In the genomic region with DNA sequence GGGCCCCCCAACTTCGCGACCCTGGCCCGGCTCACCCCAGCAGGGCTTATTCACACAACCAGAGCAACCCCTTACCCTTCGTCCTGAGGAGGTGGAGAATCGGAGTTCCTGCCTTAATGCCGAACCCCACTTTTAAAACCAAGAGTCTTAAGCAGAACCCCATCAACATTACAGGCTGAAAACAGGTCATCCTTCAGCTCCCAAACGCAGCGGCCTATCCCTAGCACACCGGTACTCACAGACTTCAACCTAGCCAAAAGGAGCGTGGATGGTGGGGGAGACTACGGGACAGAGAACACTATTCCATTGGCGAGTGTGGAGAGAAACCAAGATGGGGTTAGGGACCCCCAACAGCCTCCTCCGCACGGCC, we compare ENCODE assay signal across 8 mouse cellular contexts. TPM values are rescaled to one million over a fixed set of nuclear protein-coding genes. Genes with fewer than 3 reads are reported as not detected.
DNase-seq lines count a peak whose midpoint lies in the region; ATAC-seq and TF ChIP-seq lines count a peak whose summit lies in the region.

No protein-coding gene starts in this region.

- H3K9ac ChIP-seq in embryonic facial prominence, embryonic 12.5 days = peak overlapping the region; percentile 71
- H3K9ac ChIP-seq in intestine, embryonic 15.5 days = peak overlapping the region; percentile 57
- peak overlapping the region; percentile 96 for H3K9ac ChIP-seq in neural tube, embryonic 13.5 days

- DNase-seq in layer of hippocampus, adult 2 months (ENCODE audit: low spot score in 2 of 2) = no peak
- no peak for DNase-seq in layer of hippocampus, postnatal 14 days (ENCODE audit: low spot score in 2 of 2)
- DNase-seq in right cerebral cortex, postnatal 25 days = no peak
- DNase-seq in right cerebral cortex, postnatal 14 days = no peak
- DNase-seq in adrenal gland, postnatal 25 days = no peak

- peaks cover 43% of the 10 kb centered on the region for H3K4me1 ChIP-seq in embryonic facial prominence, embryonic 12.5 days
- H3K4me1 ChIP-seq in intestine, embryonic 15.5 days (replicated peaks) = peaks cover 39% of the 10 kb centered on the region
- peaks cover 61% of the 10 kb centered on the region for H3K4me1 ChIP-seq in neural tube, embryonic 13.5 days (replicated peaks)

- H3K4me2 ChIP-seq in embryonic facial prominence, embryonic 12.5 days (replicated peaks) = peak overlapping the region; percentile 96
- peak overlapping the region; percentile 98 for H3K4me2 ChIP-seq in intestine, embryonic 15.5 days (replicated peaks)
- peak overlapping the region; percentile 83 for H3K4me2 ChIP-seq in neural tube, embryonic 13.5 days

- peak overlapping the region; percentile 93 for H3K27ac ChIP-seq in layer of hippocampus, adult 2 months
- no peak overlapping the region for H3K27ac ChIP-seq in embryonic facial prominence, embryonic 12.5 days
- H3K27ac ChIP-seq in intestine, embryonic 15.5 days = peak overlapping the region; percentile 40; the same call in 1 of the 2 replicates
- H3K27ac ChIP-seq in neural tube, embryonic 13.5 days (replicated peaks) = peak overlapping the region; percentile 97

- H3K36me3 ChIP-seq in embryonic facial prominence, embryonic 12.5 days = no peaks in the 10 kb centered on the region
- H3K36me3 ChIP-seq in intestine, embryonic 15.5 days = no peaks in the 10 kb centered on the region
- no peaks in the 10 kb centered on the region for H3K36me3 ChIP-seq in neural tube, embryonic 13.5 days

- no peak for TF ChIP-seq CTCF in layer of hippocampus, adult 2 months (conservative IDR thresholded peaks at IDR 0.05)

- no peak for ATAC-seq in embryonic facial prominence, embryonic 12.5 days (ENCODE audit: insufficient number of reproducible peaks, insufficient read depth, low FRiP score, low TSS enrichment)
- 0 out of 2 replicates have a peak, but pooled peaks have one; percentile 0 for ATAC-seq in intestine, embryonic 15.5 days
- ATAC-seq in neural tube, embryonic 13.5 days (ENCODE audit: low read depth) = peak; percentile 4; the same call in 1 of the 2 replicates

- peak overlapping the region; percentile 83 for H3K4me3 ChIP-seq in layer of hippocampus, adult 2 months
- H3K4me3 ChIP-seq in embryonic facial prominence, embryonic 12.5 days = peak overlapping the region; percentile 68
- peak overlapping the region; percentile 61 for H3K4me3 ChIP-seq in intestine, embryonic 15.5 days (replicated peaks)
- peak overlapping the region; percentile 76 for H3K4me3 ChIP-seq in neural tube, embryonic 13.5 days

- H3K27me3 ChIP-seq in embryonic facial prominence, embryonic 12.5 days = peaks cover 50% of the 10 kb centered on the region
- peaks cover 43% of the 10 kb centered on the region for H3K27me3 ChIP-seq in intestine, embryonic 15.5 days (replicated peaks)
- H3K27me3 ChIP-seq in neural tube, embryonic 13.5 days = peaks cover 14% of the 10 kb centered on the region

- under 1% methylated on average over 14 of the region's 14 CpGs for WGBS in embryonic facial prominence, embryonic 12.5 days
- 0% methylated on average over 14 of the region's 14 CpGs for WGBS in intestine, embryonic 15.5 days
- WGBS in neural tube, embryonic 13.5 days = 0% methylated on average over 14 of the region's 14 CpGs

- no peaks in the 10 kb centered on the region for H3K9me3 ChIP-seq in embryonic facial prominence, embryonic 12.5 days
- H3K9me3 ChIP-seq in intestine, embryonic 15.5 days = no peaks in the 10 kb centered on the region
- H3K9me3 ChIP-seq in neural tube, embryonic 13.5 days = no peaks in the 10 kb centered on the region

RNA-seq across cellular contexts. Expression of gene Efna3, which starts 0.6 kb away (rescaled TPM):
- total RNA-seq in layer of hippocampus, adult 2 months (2021) = 10 to 100 TPM; 65.5 to 76.3 TPM
- total RNA-seq in layer of hippocampus, postnatal 14 days (2021) = 10 to 100 TPM; 57.8 to 62.7 TPM
- 12.8 and 15.8 TPM in 2 replicates for polyA plus RNA-seq in embryonic facial prominence, embryonic 12.5 days (2016; fragmentation: Nextera tagmentation; extraction: Ambion mirVana)
- 9.0 and 9.2 TPM in 2 replicates for polyA plus RNA-seq in intestine, embryonic 15.5 days (2015; fragmentation: Nextera tagmentation; extraction: Ambion mirVana)
- polyA plus RNA-seq in neural tube, embryonic 13.5 days (2015; fragmentation: Nextera tagmentation; extraction: Ambion mirVana) = 87.4 and 90.1 TPM in 2 replicates
- 0.27 TPM in 1 of 2 replicates, not detected in the other for total RNA-seq in adrenal gland, postnatal 25 days (2021)

RNA-seq across cellular contexts. Expression of gene Efna4, which starts 15.7 kb away (rescaled TPM):
- total RNA-seq in layer of hippocampus, adult 2 months (2021) = under 1 TPM; 0.61 to 0.96 TPM
- total RNA-seq in layer of hippocampus, postnatal 14 days (2021) = 1 to 10 TPM; 1.0 to 1.8 TPM
- 47.1 and 48.8 TPM in 2 replicates for polyA plus RNA-seq in embryonic facial prominence, embryonic 12.5 days (2016; fragmentation: Nextera tagmentation; extraction: Ambion mirVana)
- 16.9 and 18.1 TPM in 2 replicates for polyA plus RNA-seq in intestine, embryonic 15.5 days (2015; fragmentation: Nextera tagmentation; extraction: Ambion mirVana)
- 8.5 and 10.7 TPM in 2 replicates for polyA plus RNA-seq in neural tube, embryonic 13.5 days (2015; fragmentation: Nextera tagmentation; extraction: Ambion mirVana)
- 1.7 TPM in 1 of 2 replicates, not detected in the other for total RNA-seq in adrenal gland, postnatal 25 days (2021)

RNA-seq across cellular contexts. Expression of gene Adam15, which starts 27.7 kb away (rescaled TPM):
- total RNA-seq in layer of hippocampus, adult 2 months (2021) = 100 to 1,000 TPM; 122 to 127 TPM
- total RNA-seq in layer of hippocampus, postnatal 14 days (2021) = 100 to 1,000 TPM; 114 to 115 TPM
- polyA plus RNA-seq in embryonic facial prominence, embryonic 12.5 days (2016; fragmentation: Nextera tagmentation; extraction: Ambion mirVana) = 42.7 and 45.5 TPM in 2 replicates
- 45.5 and 49.5 TPM in 2 replicates for polyA plus RNA-seq in intestine, embryonic 15.5 days (2015; fragmentation: Nextera tagmentation; extraction: Ambion mirVana)
- polyA plus RNA-seq in neural tube, embryonic 13.5 days (2015; fragmentation: Nextera tagmentation; extraction: Ambion mirVana) = 48.8 and 54.0 TPM in 2 replicates
- 50.4 and 65.1 TPM in 2 replicates for total RNA-seq in adrenal gland, postnatal 25 days (2021)

RNA-seq across cellular contexts. Expression of gene Dcst2, which starts 39.7 kb away (rescaled TPM):
- under 1 TPM; 0.29 to 0.77 TPM for total RNA-seq in layer of hippocampus, adult 2 months (2021)
- under 1 TPM; 0.41 to 0.76 TPM for total RNA-seq in layer of hippocampus, postnatal 14 days (2021)
- 0.13 and 0.38 TPM in 2 replicates for polyA plus RNA-seq in embryonic facial prominence, embryonic 12.5 days (2016; fragmentation: Nextera tagmentation; extraction: Ambion mirVana)
- 1.4 and 1.5 TPM in 2 replicates for polyA plus RNA-seq in intestine, embryonic 15.5 days (2015; fragmentation: Nextera tagmentation; extraction: Ambion mirVana)
- 0.17 TPM in 1 of 2 replicates, not detected in the other for polyA plus RNA-seq in neural tube, embryonic 13.5 days (2015; fragmentation: Nextera tagmentation; extraction: Ambion mirVana)
- total RNA-seq in adrenal gland, postnatal 25 days (2021) = 0.38 and 0.76 TPM in 2 replicates

RNA-seq across cellular contexts. Expression of gene Efna1, which starts 41.2 kb away (rescaled TPM):
- total RNA-seq in layer of hippocampus, adult 2 months (2021) = 1 to 10 TPM; 7.6 to 7.9 TPM
- total RNA-seq in layer of hippocampus, postnatal 14 days (2021) = 1 to 10 TPM; 6.4 TPM
- 32.6 and 36.1 TPM in 2 replicates for polyA plus RNA-seq in embryonic facial prominence, embryonic 12.5 days (2016; fragmentation: Nextera tagmentation; extraction: Ambion mirVana)
- polyA plus RNA-seq in intestine, embryonic 15.5 days (2015; fragmentation: Nextera tagmentation; extraction: Ambion mirVana) = 57.9 and 58.5 TPM in 2 replicates
- polyA plus RNA-seq in neural tube, embryonic 13.5 days (2015; fragmentation: Nextera tagmentation; extraction: Ambion mirVana) = 12.5 and 14.5 TPM in 2 replicates
- total RNA-seq in adrenal gland, postnatal 25 days (2021) = 11.6 and 17.2 TPM in 2 replicates

Comparison
In these comparisons a context has a peak if more than half of its experiments do, and no peak if none do; other contexts are left out.
1. RNA of gene Efna3, which starts 0.6 kb away (total RNA-seq): 65.5 to 76.3 TPM in layer of hippocampus, adult 2 months and 57.8 to 62.7 TPM in layer of hippocampus, postnatal 14 days; 0.27 TPM in adrenal gland, postnatal 25 days; every median in the first group is over 10 times any median in the second.
2. Peak in every context shown above with its lines, with median percentiles within 50 percentile points of each other: H3K4me3 ChIP-seq, H3K4me2 ChIP-seq and H3K9ac ChIP-seq.